Mouse (Mus musculus) neural tube, embryonic 13.5 days (tissue): ENCODE data around the gene Kdm2a. TPM values are rescaled to one million over a fixed set of nuclear protein-coding genes. Genes with fewer than 3 reads are reported as not detected.

Experiments
- ATAC-seq: fragments of 200-750 bp; cut with Nextera tagmentation; 2 replicates; pipeline ENCODE4 v1.8.0; 2017; ENCODE audit warnings: low read depth, mild to moderate bottlenecking, moderate TSS enrichment, moderate library complexity
- H3K27ac ChIP-seq: fragments of 300-500 bp; sonication (generic); replicated peaks from 2 replicates; pipeline ENCODE4 v1.5.1; 2015; ENCODE audit warnings: moderate library complexity, mild to moderate bottlenecking, inconsistent platforms
- H3K27me3 ChIP-seq: fragments of 300-500 bp; sonication (generic); 2 replicates; pipeline ENCODE4 v1.6.1; 2015; ENCODE audit warnings: mild to moderate bottlenecking, inconsistent platforms
- H3K36me3 ChIP-seq: fragments of 300-500 bp; sonication (generic); 2 replicates; pipeline ENCODE4 v1.6.1; 2015; ENCODE audit warnings: mild to moderate bottlenecking, inconsistent platforms
- H3K4me1 ChIP-seq: fragments of 300-500 bp; sonication (generic); replicated peaks from 2 replicates; pipeline ENCODE4 v1.6.1; 2015; ENCODE audit warnings: inconsistent platforms
- H3K4me2 ChIP-seq: fragments of 300-500 bp; sonication (generic); 2 replicates; pipeline ENCODE4 v1.6.1; 2015; ENCODE audit warnings: inconsistent platforms, mild to moderate bottlenecking, moderate library complexity
- H3K4me3 ChIP-seq: fragments of 300-500 bp; sonication (generic); 2 replicates; pipeline ENCODE4 v1.5.1; 2015; ENCODE audit warnings: mild to moderate bottlenecking, inconsistent platforms
- H3K9ac ChIP-seq: fragments of 300-500 bp; sonication (generic); 2 replicates; pipeline ENCODE4 v1.6.1; 2015; ENCODE audit warnings: moderate library complexity, mild to moderate bottlenecking, inconsistent platforms
- H3K9me3 ChIP-seq: fragments of 300-500 bp; sonication (generic); 2 replicates; pipeline ENCODE4 v1.6.1; 2016; ENCODE audit warnings: inconsistent platforms
- WGBS: fragments of 180-500 bp; shearing (Covaris S2); methylation state at CpG from one replicate; pipeline ENCODE4 v1.1.7; 2015; 5-methylcytosine and 5-hydroxymethylcytosine counted together
- polyA plus RNA-seq: library from polyadenylated mRNA; unstranded; fragments of >200 nt; fragmentation: Nextera tagmentation; extraction: Ambion mirVana; gene quantifications from 2 replicates; pipeline ENCODE4 v1.2.1, GENCODE M21; 2015

The Kdm2a gene
- polyA plus RNA-seq: 38.2 and 41.5 TPM in 2 replicates

GRCm38 (mm10) chr19:4397798-4398629, at the start of gene Kdm2a:
Gene Kdm2a (minus strand): TSS chr19:4398285.
- no peaks in the 10 kb centered on the region for H3K27me3 ChIP-seq
- under 1% methylated on average over 82 of the region's 82 CpGs for WGBS
- H3K4me2 ChIP-seq: peak within 1 kb of the TSS; percentile 87
- H3K9me3 ChIP-seq: no peaks in the 10 kb centered on the region
- no peaks in the 10 kb centered on the region for H3K36me3 ChIP-seq
- ATAC-seq: peak; percentile 55
- peak within 1 kb of the TSS; percentile 85 for H3K9ac ChIP-seq
- peaks cover 26% of the 10 kb centered on the region for H3K4me1 ChIP-seq
- H3K4me3 ChIP-seq: peak within 1 kb of the TSS; percentile 100
- H3K27ac ChIP-seq: peak within 1 kb of the TSS; percentile 94

GRCm38 (mm10) chr19:4447445-4447844, 49.4 kb upstream of the Kdm2a start:
- WGBS: 87% methylated on average over 9 of the region's 9 CpGs
- Histone ChIP-seq H3K36me3 (no peaks in the 10 kb centered on the region), H3K27me3 (no peaks in the 10 kb centered on the region), H3K4me3 (no peak overlapping the region), H3K4me1 (peaks cover 7% of the 10 kb centered on the region; the same call in 1 of the 2 replicates), H3K4me2 (no peak overlapping the region), H3K9me3 (no peaks in the 10 kb centered on the region), H3K27ac (no peak overlapping the region), H3K9ac (no peak overlapping the region)
- no peak for ATAC-seq

- Histone ChIP-seq H3K27me3 (no peaks in the 10 kb centered on the region), H3K27ac (no peak overlapping the region), H3K4me1 (peaks cover 7% of the 10 kb centered on the region), H3K4me3 (no peak overlapping the region), H3K9me3 (no peaks in the 10 kb centered on the region), H3K36me3 (no peaks in the 10 kb centered on the region), H3K9ac (no peak overlapping the region), H3K4me2 (no peak overlapping the region)
- 82% methylated on average over 8 of the region's 8 CpGs for WGBS
- no peak for ATAC-seq
These were observed 48.8 kb upstream of the Kdm2a start for GRCm38 (mm10) chr19:4446661-4447420.

- H3K27ac ChIP-seq: peak overlapping the region; percentile 46; the same call in 1 of the 2 replicates
- no peak for ATAC-seq
These were observed 44.3 kb upstream of the Kdm2a start for GRCm38 (mm10) chr19:4442408-4442807.

GRCm38 (mm10) chr19:4441621-4442161, 43.6 kb upstream of the Kdm2a start:
- Histone ChIP-seq H3K9ac (no peak overlapping the region), H3K4me3 (no peak overlapping the region), H3K4me2 (no peak overlapping the region), H3K27ac (0 out of 2 replicates have a peak overlapping the region, but pooled peaks have one; percentile 46), H3K9me3 (no peaks in the 10 kb centered on the region), H3K27me3 (peaks cover 32% of the 10 kb centered on the region), H3K36me3 (no peaks in the 10 kb centered on the region), H3K4me1 (peaks cover 32% of the 10 kb centered on the region)
- ATAC-seq: peak; percentile 10; the same call in 1 of the 2 replicates
- 24% methylated on average over 10 of the region's 10 CpGs for WGBS

More at GRCm38 (mm10) chr19:4442408-4442807, 44.3 kb upstream of the Kdm2a start:
- Histone ChIP-seq H3K36me3 (no peaks in the 10 kb centered on the region), H3K9me3 (no peaks in the 10 kb centered on the region), H3K4me1 (peaks cover 32% of the 10 kb centered on the region), H3K9ac (no peak overlapping the region), H3K27me3 (peaks cover 32% of the 10 kb centered on the region), H3K4me2 (no peak overlapping the region), H3K4me3 (no peak overlapping the region)
- 6% methylated on average over 3 of the region's 3 CpGs for WGBS

- Histone ChIP-seq H3K27me3 (peaks cover 32% of the 10 kb centered on the region), H3K4me1 (peaks cover 32% of the 10 kb centered on the region), H3K4me2 (no peak overlapping the region), H3K9me3 (no peaks in the 10 kb centered on the region), H3K4me3 (no peak overlapping the region), H3K36me3 (no peaks in the 10 kb centered on the region), H3K27ac (no peak overlapping the region), H3K9ac (no peak overlapping the region)
- ATAC-seq: 0 out of 2 replicates have a peak, but pooled peaks have one; percentile 19
- 22% methylated on average over 6 of the region's 6 CpGs for WGBS
These were observed 43.1 kb upstream of the Kdm2a start for GRCm38 (mm10) chr19:4441090-4441591.

GRCm38 (mm10) chr19:4440222-4440621, 42.1 kb upstream of the Kdm2a start:
- peaks cover 32% of the 10 kb centered on the region for H3K27me3 ChIP-seq
- H3K9ac ChIP-seq: no peak overlapping the region
- WGBS: 10% methylated on average over 8 of the region's 8 CpGs
- H3K36me3 ChIP-seq: no peaks in the 10 kb centered on the region
- peaks cover 32% of the 10 kb centered on the region for H3K4me1 ChIP-seq
- ATAC-seq: no peak
- no peak overlapping the region for H3K27ac ChIP-seq
- peak overlapping the region; percentile 78 for H3K4me2 ChIP-seq
- H3K4me3 ChIP-seq: 0 out of 2 replicates have a peak overlapping the region, but pooled peaks have one; percentile 48
- H3K9me3 ChIP-seq: no peaks in the 10 kb centered on the region

- Histone ChIP-seq H3K36me3 (no peaks in the 10 kb centered on the region), H3K27me3 (peaks cover 32% of the 10 kb centered on the region), H3K4me1 (peaks cover 32% of the 10 kb centered on the region), H3K9ac (peak within 1 kb of the TSS; percentile 73), H3K4me3 (peak within 1 kb of the TSS; percentile 48), H3K9me3 (no peaks in the 10 kb centered on the region), H3K4me2 (peak within 1 kb of the TSS; percentile 78), H3K27ac (no peak within 1 kb of the TSS)
- peak; percentile 38 for ATAC-seq
- under 1% methylated on average over 50 of the region's 51 CpGs for WGBS
These were observed 41.2 kb upstream of the Kdm2a start, which contains the start of gene Rhod for GRCm38 (mm10) chr19:4439161-4439801. Gene Rhod (minus strand): TSS chr19:4439432.

GRCm38 (mm10) chr19:4438791-4439160, 40.7 kb upstream of the Kdm2a start:
- Histone ChIP-seq H3K9ac (peak overlapping the region; percentile 73), H3K36me3 (no peaks in the 10 kb centered on the region), H3K9me3 (no peaks in the 10 kb centered on the region), H3K4me3 (peak overlapping the region; percentile 48), H3K4me2 (peak overlapping the region; percentile 78), H3K27me3 (peaks cover 32% of the 10 kb centered on the region), H3K27ac (no peak overlapping the region), H3K4me1 (peaks cover 32% of the 10 kb centered on the region)
- 8% methylated on average over 8 of the region's 8 CpGs for WGBS
- no peak for ATAC-seq

GRCm38 (mm10) chr19:4437886-4438285, 39.8 kb upstream of the Kdm2a start:
- Histone ChIP-seq H3K9ac (no peak overlapping the region), H3K9me3 (no peaks in the 10 kb centered on the region), H3K36me3 (no peaks in the 10 kb centered on the region), H3K27ac (no peak overlapping the region), H3K4me3 (no peak overlapping the region), H3K4me2 (peak overlapping the region; percentile 78; the same call in 1 of the 2 replicates), H3K27me3 (peaks cover 32% of the 10 kb centered on the region), H3K4me1 (peaks cover 32% of the 10 kb centered on the region)
- ATAC-seq: no peak
- WGBS: 78% methylated on average over 6 of the region's 6 CpGs

- no peak for ATAC-seq
- 93% methylated on average over 3 of the region's 3 CpGs for WGBS
- H3K9me3 ChIP-seq: no peaks in the 10 kb centered on the region
- no peak overlapping the region for H3K4me2 ChIP-seq
- peaks cover 31% of the 10 kb centered on the region for H3K27me3 ChIP-seq
- H3K27ac ChIP-seq: no peak overlapping the region
- no peak overlapping the region for H3K9ac ChIP-seq
- no peaks in the 10 kb centered on the region for H3K36me3 ChIP-seq
- no peak overlapping the region for H3K4me3 ChIP-seq
- peaks cover 23% of the 10 kb centered on the region for H3K4me1 ChIP-seq
These were observed 38.2 kb upstream of the Kdm2a start for GRCm38 (mm10) chr19:4436254-4436653.
